Comparison of ENCODE assay signal across 28 mouse cellular contexts in the genomic region with DNA sequence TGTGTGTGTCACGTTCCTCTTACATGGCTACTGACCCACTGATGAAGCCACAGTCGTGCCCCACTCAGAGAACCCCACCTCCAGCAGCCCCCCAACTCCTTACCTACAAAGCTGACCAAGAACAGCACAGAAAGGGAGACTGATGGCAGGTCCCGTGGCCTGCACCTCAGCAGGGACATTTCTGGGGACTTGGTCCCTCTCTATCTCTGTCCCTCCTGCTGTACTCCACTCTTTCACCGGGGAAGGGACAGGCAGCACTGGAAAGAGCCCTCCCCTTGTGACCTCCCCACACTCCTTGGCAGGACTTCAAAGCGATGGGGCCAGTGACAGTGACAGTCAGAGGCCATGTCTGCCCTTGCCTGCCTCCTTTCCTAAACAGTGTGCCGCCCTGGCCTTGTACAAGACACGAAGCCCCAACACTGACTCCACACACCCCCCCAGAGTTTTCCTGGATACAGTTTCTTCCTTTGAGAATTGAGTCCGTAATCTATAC. TPM values are rescaled to one million over a fixed set of nuclear protein-coding genes. Genes with fewer than 3 reads are reported as not detected.
A peak's percentile ranks its signal among the peaks of the same experiment; 100 is the strongest.
DNase-seq lines count a peak whose midpoint lies in the region; ATAC-seq and TF ChIP-seq lines count a peak whose summit lies in the region.
"Had no signal": no experiment of that assay in that cellular context is flagged by ENCODE, and none has a peak within 500 bp of the region (broad histone marks: within the 10 kb centered on the region; RNA-seq: fewer than 3 reads in every experiment).

A gene (minus strand): TSS at position 222 of the 493 bp plus-strand sequence.
A gene (minus strand): TSS at position 278 of the 493 bp plus-strand sequence.

- DNase-seq in heart, adult 11 months: no peak
- peak; percentile 89 to 95 for DNase-seq in adrenal gland, adult (ENCODE audit: inconsistent age in 2 of 2, low spot score in 1 of 2)
- peak; percentile 92 for DNase-seq in adrenal gland, postnatal 14 days
- DNase-seq in liver, embryonic 14.5 days (ENCODE audit: low read depth in 3 of 3, low spot score in 3 of 3): no peak
- no peak for DNase-seq in kidney, adult 11 months
- no peak for DNase-seq in gastrocnemius, adult 18-20 months (ENCODE audit: low spot score)
- DNase-seq: B cell, adult 2 months; cerebellum, adult 11-12 months; lung, embryonic 14.5 days; right cerebral cortex, adult 18-20 months had no signal

- peaks cover 0 to 4% of the 10 kb centered on the region in 2 experiments; a peak in 1 of 4 replicates for H3K4me1 ChIP-seq in heart, embryonic 14.5 days (ENCODE audit: control insufficient read depth in 2 of 2, insufficient read depth in 2 of 2, low read length in 2 of 2)
- H3K4me1 ChIP-seq in liver, embryonic 14.5 days (replicated peaks; ENCODE audit: control insufficient read depth in 2 of 2, insufficient read depth in 2 of 2, low read length in 1 of 2): peaks cover 0 to 34% of the 10 kb centered on the region in 2 experiments; a peak in 2 of 4 replicates
- H3K4me1 ChIP-seq: forebrain, embryonic 13.5 days; limb, embryonic 10.5 days; stomach, embryonic 15.5 days had no signal

- H3K9me3 ChIP-seq in heart, embryonic 14.5 days (ENCODE audit: control insufficient read depth, low read length): no peaks in the 10 kb centered on the region
- no peaks in the 10 kb centered on the region for H3K9me3 ChIP-seq in liver, embryonic 14.5 days (ENCODE audit: control insufficient read depth, low read length)
- H3K9me3 ChIP-seq: forebrain, embryonic 13.5 days; limb, embryonic 10.5 days; stomach, embryonic 15.5 days had no signal

- TF ChIP-seq CTCF in liver, embryonic 14.5 days (IDR thresholded peaks at IDR 0.05; ENCODE audit: low read depth): no peak

- ATAC-seq in heart, embryonic 14.5 days (ENCODE audit: insufficient number of reproducible peaks, insufficient read depth, low FRiP score, low read depth): no peak
- ATAC-seq in liver, embryonic 14.5 days (ENCODE audit: insufficient read depth): peak; percentile 31; the same call in 1 of the 2 replicates
- ATAC-seq: activated CD4-positive, CD25-positive, alpha-beta regulatory T cell, adult 4 months; forebrain, embryonic 13.5 days; inflammation-experienced regulatory T-cells, adult 6 months; Patski had no signal

- H3K9ac ChIP-seq in heart, embryonic 14.5 days (ENCODE audit: low read length): 0 out of 2 replicates have a peak within 1 kb of the TSS, but pooled peaks have one; percentile 21
- no peak within 1 kb of the TSS; the same call in 1 of the 2 replicates for H3K9ac ChIP-seq in liver, embryonic 14.5 days (replicated peaks)
- H3K9ac ChIP-seq: forebrain, embryonic 13.5 days; lung, embryonic 14.5 days; stomach, embryonic 15.5 days had no signal

- H3K4me3 ChIP-seq in heart, embryonic 14.5 days (ENCODE audit: control insufficient read depth in 1 of 2, insufficient read depth in 1 of 2, low read depth in 1 of 2, low read length in 2 of 2): no peak within 1 kb of the TSS
- no peak within 1 kb of the TSS; a peak in 1 of 4 replicates for H3K4me3 ChIP-seq in liver, embryonic 14.5 days (ENCODE audit: insufficient read depth in 1 of 2, low read depth in 2 of 2, low read length in 2 of 2)
- H3K4me3 ChIP-seq: forebrain, embryonic 13.5 days; left cerebral cortex, adult 2 months; limb, embryonic 10.5 days; stomach, embryonic 15.5 days had no signal

- no peak for TF ChIP-seq EP300 in liver, embryonic 14.5 days (IDR thresholded peaks at IDR 0.05; ENCODE audit: low read depth)

- no peaks in the 10 kb centered on the region for H3K36me3 ChIP-seq in heart, embryonic 14.5 days (ENCODE audit: control insufficient read depth, insufficient read depth, low read length)
- H3K36me3 ChIP-seq in liver, embryonic 14.5 days (replicated peaks; ENCODE audit: control insufficient read depth, insufficient read depth, low read depth): no peaks in the 10 kb centered on the region
- H3K36me3 ChIP-seq: limb, embryonic 10.5 days; stomach, embryonic 15.5 days had no signal

- WGBS in heart, embryonic 14.5 days: 36% methylated on average over 8 of the region's 8 CpGs
- WGBS in liver, embryonic 14.5 days (ENCODE audit: insufficient replicate concordance): 45% methylated on average over 8 of the region's 8 CpGs

- no peak within 1 kb of the TSS for H3K4me2 ChIP-seq in heart, embryonic 14.5 days (ENCODE audit: low read length)
- peak within 1 kb of the TSS; percentile 31 for H3K4me2 ChIP-seq in liver, embryonic 14.5 days (ENCODE audit: low read depth)
- H3K4me2 ChIP-seq: forebrain, embryonic 13.5 days; lung, embryonic 14.5 days; stomach, embryonic 15.5 days had no signal

- no peak within 1 kb of the TSS for H3K27ac ChIP-seq in heart, embryonic 14.5 days (replicated peaks in 1 of 2; ENCODE audit: control insufficient read depth in 1 of 2, insufficient read depth in 1 of 2, low read depth in 2 of 2, low read length in 2 of 2)
- peak within 1 kb of the TSS; percentile 32; the same call in 1 of the 2 replicates for H3K27ac ChIP-seq in liver, embryonic 14.5 days
- H3K27ac ChIP-seq: forebrain, embryonic 13.5 days; kidney, postnatal 0 days; left cerebral cortex, adult 2 months; limb, embryonic 10.5 days; stomach, embryonic 15.5 days had no signal

- no peaks in the 10 kb centered on the region for H3K27me3 ChIP-seq in heart, embryonic 14.5 days (ENCODE audit: control insufficient read depth, insufficient read depth, low read length)
- H3K27me3 ChIP-seq in liver, embryonic 14.5 days (ENCODE audit: control insufficient read depth, insufficient read depth, low read length): no peaks in the 10 kb centered on the region
- H3K27me3 ChIP-seq: forebrain, embryonic 13.5 days; Patski; stomach, embryonic 15.5 days had no signal

RNA-seq across cellular contexts. Expression of the first gene that starts in this region (rescaled TPM):
- not detected in 2 replicates for polyA plus RNA-seq in heart, embryonic 14.5 days (2014; fragmentation: Nextera tagmentation; extraction: Ambion mirVana)
- total RNA-seq in adrenal gland, postnatal 14 days (2021): 1.7 and 2.6 TPM in 2 replicates
- 3.3 and 5.1 TPM in 2 replicates for polyA plus RNA-seq in liver, embryonic 14.5 days (2012; rRNA removed)
- 29.0 and 48.5 TPM in 2 replicates for polyA plus RNA-seq in liver, embryonic 14.5 days (2014; fragmentation: Nextera tagmentation; extraction: Ambion mirVana)
- not detected for total RNA-seq in gastrocnemius, adult 18-20 months (2021)
- total RNA-seq: layer of hippocampus, adult 18-20 months; left cerebral cortex, adult 2 months; megakaryocyte-erythroid progenitor cell, adult 5-6 weeks had no signal
- polyA plus RNA-seq: activated CD4-positive, CD25-positive, alpha-beta regulatory T cell, adult 4 months; cortical plate, adult 2 months; embryonic facial prominence, embryonic 14.5 days; forebrain, embryonic 13.5 days; gonadal fat pad, adult 2 months; hindbrain, embryonic 11.5 days; inflammation-experienced regulatory T-cells, adult 6 months; limb, embryonic 10.5 days; lung, embryonic 14.5 days; neural tube, embryonic 11.5 days; Patski; spleen, adult 2 months; stomach, embryonic 15.5 days; thymus, postnatal 0 days had no signal

RNA-seq across cellular contexts. Expression of the second gene that starts in this region (rescaled TPM):
- polyA plus RNA-seq in heart, embryonic 14.5 days (2014; fragmentation: Nextera tagmentation; extraction: Ambion mirVana): 0.31 TPM in 1 of 2 replicates, not detected in the other
- 72.2 and 240 TPM in 2 replicates for total RNA-seq in adrenal gland, postnatal 14 days (2021)
- 90.9 and 154 TPM in 2 replicates for polyA plus RNA-seq in liver, embryonic 14.5 days (2012; rRNA removed)
- 181 and 200 TPM in 2 replicates for polyA plus RNA-seq in liver, embryonic 14.5 days (2014; fragmentation: Nextera tagmentation; extraction: Ambion mirVana)
- total RNA-seq in gastrocnemius, adult 18-20 months (2021): under 1 TPM in 1 of 2 experiments, not detected in 1; 0.95 TPM
- total RNA-seq: layer of hippocampus, adult 18-20 months; left cerebral cortex, adult 2 months; megakaryocyte-erythroid progenitor cell, adult 5-6 weeks had no signal
- polyA plus RNA-seq: cortical plate, adult 2 months; embryonic facial prominence, embryonic 14.5 days; hindbrain, embryonic 11.5 days; limb, embryonic 10.5 days; neural tube, embryonic 11.5 days had no signal

Comparison
In these comparisons a context has a peak if more than half of its experiments do, and no peak if none do; other contexts are left out.
1. RNA of the second gene that starts in this region (total RNA-seq): 72.2 to 240 TPM in adrenal gland, postnatal 14 days; 0.95 TPM in gastrocnemius, adult 18-20 months; every median in the first group is over 10 times any median in the second.
2. RNA of the second gene that starts in this region (polyA plus RNA-seq): 90.9 to 200 TPM in liver, embryonic 14.5 days; 0.31 TPM in heart, embryonic 14.5 days; every median in the first group is over 10 times any median in the second.
3. DNase-seq: peak in adrenal gland, adult (2 of 2) and adrenal gland, postnatal 14 days (single experiment); none in heart, adult 11 months (single experiment), liver, embryonic 14.5 days (0 of 3), kidney, adult 11 months (single experiment) and gastrocnemius, adult 18-20 months (single experiment).